Mouse (Mus musculus) ES-Bruce4 (cell line): Measurements from ENCODE around the gene Pld1. TPM values are rescaled to one million over a fixed set of nuclear protein-coding genes. Genes with fewer than 3 reads are reported as not detected.

ENCODE experiments used
- H3K27ac ChIP-seq: 2 replicates; pipeline ENCODE4 v1.5.1; 2012; ENCODE audit warnings: low read length, inconsistent platforms; ENCODE audit not compliant: insufficient read depth
- H3K27me3 ChIP-seq: 2 replicates; pipeline ENCODE4 v1.6.1; 2012; ENCODE audit warnings: mild to moderate bottlenecking, low read length, inconsistent platforms; ENCODE audit not compliant: control insufficient read depth, poor library complexity, insufficient read depth, severe bottlenecking
- H3K36me3 ChIP-seq: 2 replicates; pipeline ENCODE4 v1.6.1; 2012; ENCODE audit warnings: inconsistent platforms, mild to moderate bottlenecking, low read length, moderate library complexity; ENCODE audit not compliant: control insufficient read depth, poor library complexity, insufficient read depth, severe bottlenecking
- H3K4me1 ChIP-seq: one replicate; pipeline ENCODE4 v1.8.1; 2011; ENCODE audit warnings: low read length; ENCODE audit not compliant: control insufficient read depth, insufficient read depth
- H3K4me3 ChIP-seq: 2 replicates; pipeline ENCODE4 v1.5.1; 2011; ENCODE audit warnings: low read depth, mild to moderate bottlenecking, low read length
- H3K9ac ChIP-seq: 2 replicates; pipeline ENCODE4 v1.6.1; 2012; ENCODE audit warnings: low read depth, mild to moderate bottlenecking, inconsistent platforms; ENCODE audit not compliant: poor library complexity, severe bottlenecking
- H3K9me3 ChIP-seq: replicated peaks from 2 replicates; pipeline ENCODE4 v1.6.1; 2012; ENCODE audit warnings: mild to moderate bottlenecking, low read length, inconsistent platforms; ENCODE audit not compliant: control insufficient read depth, poor library complexity, insufficient read depth, severe bottlenecking
- CTCF ChIP-seq: IDR thresholded peaks from one replicate; pipeline ENCODE4 v1.8.1; 2011; ENCODE audit warnings: low read depth, low read length
- EP300 ChIP-seq: IDR thresholded peaks from 2 replicates; pipeline ENCODE4 v1.6.1; 2011; ENCODE audit warnings: low read depth, low read length; ENCODE audit not compliant: insufficient read depth
- POLR2A ChIP-seq: IDR thresholded peaks from one replicate; pipeline ENCODE4 v1.8.1; 2011; ENCODE audit warnings: low read length; ENCODE audit not compliant: insufficient read depth
- polyA plus RNA-seq: library from polyadenylated mRNA; stranded (reverse); fragments of >200 nt; gene quantifications from 2 replicates; pipeline ENCODE4 v1.2.4, GENCODE M21; 2011; ENCODE audit warnings: low read depth; ENCODE audit not compliant: missing spikeins, insufficient read depth, insufficient read length

The Pld1 gene
- polyA plus RNA-seq, 1 experiment = 5.8 TPM

GRCm38 (mm10) chr3:28144676-28145075, 206.2 kb downstream of the Pld1 start:
- Histone ChIP-seq H3K4me1 (no peaks in the 10 kb centered on the region), H3K4me3 (no peak overlapping the region), H3K9ac (no peak overlapping the region), H3K27ac (no peak overlapping the region), H3K9me3 (no peaks in the 10 kb centered on the region), H3K27me3 (no peaks in the 10 kb centered on the region), H3K36me3 (no peaks in the 10 kb centered on the region)
- no peak for TF ChIP-seq EP300
- no peak for TF ChIP-seq POLR2A
- no peak for TF ChIP-seq CTCF

GRCm38 (mm10) chr3:28145461-28145860, 207.0 kb downstream of the Pld1 start:
- Histone ChIP-seq H3K9ac (no peak overlapping the region), H3K4me1 (no peaks in the 10 kb centered on the region), H3K27me3 (no peaks in the 10 kb centered on the region), H3K4me3 (no peak overlapping the region), H3K36me3 (no peaks in the 10 kb centered on the region), H3K27ac (no peak overlapping the region), H3K9me3 (no peaks in the 10 kb centered on the region)
- TF ChIP-seq CTCF = no peak
- TF ChIP-seq POLR2A = no peak
- no peak for TF ChIP-seq EP300

GRCm38 (mm10) chr3:28149656-28150256, 211.3 kb downstream of the Pld1 start:
- H3K27me3 ChIP-seq = no peaks in the 10 kb centered on the region
- H3K36me3 ChIP-seq = no peaks in the 10 kb centered on the region
- H3K4me3 ChIP-seq = no peak overlapping the region
- H3K27ac ChIP-seq = no peak overlapping the region
- H3K9me3 ChIP-seq = 0 out of 2 replicates have a peak, but pooled peaks cover 3% of the 10 kb centered on the region
- TF ChIP-seq POLR2A (no peak), CTCF (no peak), EP300 (no peak)
- no peaks in the 10 kb centered on the region for H3K4me1 ChIP-seq
- no peak overlapping the region for H3K9ac ChIP-seq

- Histone ChIP-seq H3K9me3 (no peaks in the 10 kb centered on the region), H3K36me3 (no peaks in the 10 kb centered on the region), H3K4me3 (no peak overlapping the region), H3K27me3 (no peaks in the 10 kb centered on the region), H3K9ac (no peak overlapping the region), H3K4me1 (no peaks in the 10 kb centered on the region), H3K27ac (no peak overlapping the region)
- no peak for TF ChIP-seq EP300
- no peak for TF ChIP-seq CTCF
- TF ChIP-seq POLR2A = no peak
Observed at GRCm38 (mm10) chr3:28158006-28158405, 219.5 kb downstream of the Pld1 start.

- TF ChIP-seq EP300 = no peak
- TF ChIP-seq POLR2A = no peak
- TF ChIP-seq CTCF = no peak
- no peak overlapping the region for H3K27ac ChIP-seq
- H3K9ac ChIP-seq = no peak overlapping the region
- no peaks in the 10 kb centered on the region for H3K36me3 ChIP-seq
- no peaks in the 10 kb centered on the region for H3K4me1 ChIP-seq
- H3K4me3 ChIP-seq = no peak overlapping the region
- no peaks in the 10 kb centered on the region for H3K9me3 ChIP-seq
- H3K27me3 ChIP-seq = no peaks in the 10 kb centered on the region
Observed at GRCm38 (mm10) chr3:28158916-28159315, 220.4 kb downstream of the Pld1 start.

GRCm38 (mm10) chr3:28162346-28162745, 223.9 kb downstream of the Pld1 start:
- no peak overlapping the region for H3K27ac ChIP-seq
- no peak overlapping the region for H3K9ac ChIP-seq
- no peaks in the 10 kb centered on the region for H3K4me1 ChIP-seq
- no peaks in the 10 kb centered on the region for H3K27me3 ChIP-seq
- no peak for TF ChIP-seq POLR2A
- TF ChIP-seq EP300 = no peak
- TF ChIP-seq CTCF = no peak
- H3K9me3 ChIP-seq = no peaks in the 10 kb centered on the region
- H3K36me3 ChIP-seq = no peaks in the 10 kb centered on the region
- no peak overlapping the region for H3K4me3 ChIP-seq
